Mouse (Mus musculus) forebrain, embryonic 10.5 days (tissue): ENCODE measurements around the gene Primpol. TPM values are rescaled to one million over a fixed set of nuclear protein-coding genes. Genes with fewer than 3 reads are reported as not detected.
A peak's percentile ranks its signal among the peaks of the same experiment; 100 is the strongest.

Source experiments
- DNase-seq: peaks from one replicate; pipeline ENCODE4 v3.0.0-alpha.2; 2017; ENCODE audit warnings: low spot score; ENCODE audit errors: extremely low spot score
- H3K27ac ChIP-seq: fragments of 300-500 bp; sonication (generic); 2 replicates; pipeline ENCODE4 v1.5.1; 2016; ENCODE audit warnings: mild to moderate bottlenecking
- H3K27me3 ChIP-seq: fragments of 300-500 bp; sonication (generic); 2 replicates; pipeline ENCODE4 v1.6.1; 2016; ENCODE audit warnings: mild to moderate bottlenecking; ENCODE audit not compliant: poor library complexity, severe bottlenecking
- H3K36me3 ChIP-seq: fragments of 300-500 bp; sonication (generic); replicated peaks from 2 replicates; pipeline ENCODE4 v1.6.1; 2016; ENCODE audit warnings: mild to moderate bottlenecking, moderate library complexity
- H3K4me1 ChIP-seq: fragments of 300-500 bp; sonication (generic); 2 replicates; pipeline ENCODE4 v1.6.1; 2016
- H3K4me3 ChIP-seq: fragments of 300-500 bp; sonication (generic); 2 replicates; pipeline ENCODE4 v1.5.1; 2016; ENCODE audit warnings: mild to moderate bottlenecking, moderate library complexity
- H3K9me3 ChIP-seq: fragments of 300-500 bp; sonication (generic); 2 replicates; pipeline ENCODE4 v1.6.1; 2016; ENCODE audit warnings: mild to moderate bottlenecking, moderate library complexity
- WGBS: fragments of 180-500 bp; shearing (Covaris S2); methylation state at CpG from one replicate; pipeline ENCODE4 v1.1.7; 2016; 5-methylcytosine and 5-hydroxymethylcytosine counted together
- polyA plus RNA-seq: library from polyadenylated mRNA; unstranded; fragments of >200 nt; fragmentation: Nextera tagmentation; extraction: Ambion mirVana; gene quantifications from 2 replicates; pipeline ENCODE4 v1.2.1, GENCODE M21; 2016

Gene Primpol
- polyA plus RNA-seq, 1 experiment from 2014 or later = 9.9 TPM

GRCm38 (mm10) chr8:46570673-46571072, 46.3 kb downstream of the Primpol start:
- Histone ChIP-seq H3K27ac (no peak overlapping the region), H3K9me3 (no peaks in the 10 kb centered on the region), H3K36me3 (peaks cover 68% of the 10 kb centered on the region), H3K4me1 (no peaks in the 10 kb centered on the region), H3K27me3 (no peaks in the 10 kb centered on the region), H3K4me3 (no peak overlapping the region)
- WGBS = 92% methylated on average over 9 of the region's 14 CpGs
- DNase-seq = no peak

GRCm38 (mm10) chr8:46569659-46570441, 47.2 kb downstream of the Primpol start:
- H3K4me1 ChIP-seq = no peaks in the 10 kb centered on the region
- DNase-seq = no peak
- H3K9me3 ChIP-seq = no peaks in the 10 kb centered on the region
- H3K27me3 ChIP-seq = no peaks in the 10 kb centered on the region
- no peak overlapping the region for H3K27ac ChIP-seq
- WGBS = 95% methylated on average over 19 of the region's 19 CpGs
- H3K36me3 ChIP-seq = peaks cover 70% of the 10 kb centered on the region
- no peak overlapping the region for H3K4me3 ChIP-seq

GRCm38 (mm10) chr8:46568942-46569341, 48.1 kb downstream of the Primpol start:
- peaks cover 61% of the 10 kb centered on the region for H3K36me3 ChIP-seq
- WGBS = 86% methylated on average over 2 of the region's 2 CpGs

GRCm38 (mm10) chr8:46567946-46568345, 49.1 kb downstream of the Primpol start:
- no peak overlapping the region for H3K27ac ChIP-seq
- DNase-seq = no peak
- no peaks in the 10 kb centered on the region for H3K27me3 ChIP-seq
- no peaks in the 10 kb centered on the region for H3K4me1 ChIP-seq
- H3K4me3 ChIP-seq = no peak overlapping the region
- WGBS = 91% methylated on average over 8 of the region's 8 CpGs
- H3K9me3 ChIP-seq = no peaks in the 10 kb centered on the region
- H3K36me3 ChIP-seq = peaks cover 61% of the 10 kb centered on the region

More at GRCm38 (mm10) chr8:46568942-46569341, 48.1 kb downstream of the Primpol start:
- no peak for DNase-seq
- Histone ChIP-seq H3K9me3 (no peaks in the 10 kb centered on the region), H3K4me1 (no peaks in the 10 kb centered on the region), H3K4me3 (no peak overlapping the region), H3K27ac (no peak overlapping the region), H3K27me3 (no peaks in the 10 kb centered on the region)

- H3K4me1 ChIP-seq = no peaks in the 10 kb centered on the region
- H3K27ac ChIP-seq = no peak overlapping the region
- H3K36me3 ChIP-seq = peaks cover 62% of the 10 kb centered on the region
- no peak for DNase-seq
- no peaks in the 10 kb centered on the region for H3K9me3 ChIP-seq
- 90% methylated on average over 7 of the region's 7 CpGs for WGBS
- no peaks in the 10 kb centered on the region for H3K27me3 ChIP-seq
- H3K4me3 ChIP-seq = no peak overlapping the region
These were observed 50.0 kb downstream of the Primpol start for GRCm38 (mm10) chr8:46566914-46567529.

- no peaks in the 10 kb centered on the region for H3K27me3 ChIP-seq
- no peaks in the 10 kb centered on the region for H3K4me1 ChIP-seq
- H3K36me3 ChIP-seq = peaks cover 81% of the 10 kb centered on the region
- no peak overlapping the region for H3K27ac ChIP-seq
- no peak overlapping the region for H3K4me3 ChIP-seq
- WGBS = 95% methylated on average over 16 of the region's 16 CpGs
- no peak for DNase-seq
- no peaks in the 10 kb centered on the region for H3K9me3 ChIP-seq
These were observed 54.7 kb downstream of the Primpol start for GRCm38 (mm10) chr8:46562333-46562732.

GRCm38 (mm10) chr8:46559428-46559827, 57.6 kb downstream of the Primpol start:
- no peaks in the 10 kb centered on the region for H3K27me3 ChIP-seq
- H3K9me3 ChIP-seq = no peaks in the 10 kb centered on the region
- H3K4me3 ChIP-seq = no peak overlapping the region
- WGBS = 79% methylated on average over 6 of the region's 6 CpGs
- no peaks in the 10 kb centered on the region for H3K4me1 ChIP-seq
- no peak overlapping the region for H3K27ac ChIP-seq
- H3K36me3 ChIP-seq = peaks cover 90% of the 10 kb centered on the region
- DNase-seq = no peak

- H3K9me3 ChIP-seq = no peaks in the 10 kb centered on the region
- no peak for DNase-seq
- no peaks in the 10 kb centered on the region for H3K27me3 ChIP-seq
- WGBS = 4% methylated on average over 10 of the region's 10 CpGs
- H3K4me3 ChIP-seq = peak overlapping the region; percentile 85
- peaks cover 20% of the 10 kb centered on the region for H3K4me1 ChIP-seq
- peak overlapping the region; percentile 85 for H3K27ac ChIP-seq
- peaks cover 27% of the 10 kb centered on the region for H3K36me3 ChIP-seq
These were observed 64.6 kb downstream of the Primpol start for GRCm38 (mm10) chr8:46552441-46552765.

- H3K9me3 ChIP-seq = no peaks in the 10 kb centered on the region
- DNase-seq = peak; percentile 99
- peaks cover 21% of the 10 kb centered on the region for H3K36me3 ChIP-seq
- H3K4me1 ChIP-seq = peaks cover 20% of the 10 kb centered on the region
- under 1% methylated on average over 50 of the region's 50 CpGs for WGBS
- peak within 1 kb of the TSS; percentile 85 for H3K27ac ChIP-seq
- H3K4me3 ChIP-seq = peak within 1 kb of the TSS; percentile 85
- no peaks in the 10 kb centered on the region for H3K27me3 ChIP-seq
These were observed 65.2 kb downstream of the Primpol start, which contains the start of gene Cenpu for GRCm38 (mm10) chr8:46551615-46552440. Gene Cenpu, plus strand, starts transcription at chr8:46552028.

- DNase-seq = no peak
- 54% methylated on average over 4 of the region's 4 CpGs for WGBS
- Histone ChIP-seq H3K4me1 (peaks cover 20% of the 10 kb centered on the region), H3K36me3 (peaks cover 13% of the 10 kb centered on the region), H3K27me3 (no peaks in the 10 kb centered on the region), H3K9me3 (no peaks in the 10 kb centered on the region), H3K4me3 (peak overlapping the region; percentile 85), H3K27ac (peak overlapping the region; percentile 81)
These were observed 66.0 kb downstream of the Primpol start for GRCm38 (mm10) chr8:46551029-46551428.

- Histone ChIP-seq H3K36me3 (peaks cover 4% of the 10 kb centered on the region), H3K9me3 (no peaks in the 10 kb centered on the region), H3K27me3 (no peaks in the 10 kb centered on the region), H3K27ac (no peak overlapping the region), H3K4me3 (no peak overlapping the region), H3K4me1 (peaks cover 20% of the 10 kb centered on the region)
- DNase-seq = no peak
- WGBS = 87% methylated on average over 8 of the region's 8 CpGs
These were observed 67.0 kb downstream of the Primpol start for GRCm38 (mm10) chr8:46550058-46550457.

GRCm38 (mm10) chr8:46547245-46547644, 69.8 kb downstream of the Primpol start:
- H3K9me3 ChIP-seq = no peaks in the 10 kb centered on the region
- WGBS = 51% methylated on average over 4 of the region's 4 CpGs
- H3K4me1 ChIP-seq = peaks cover 5% of the 10 kb centered on the region
- H3K27me3 ChIP-seq = no peaks in the 10 kb centered on the region
- DNase-seq = no peak
- no peaks in the 10 kb centered on the region for H3K36me3 ChIP-seq
- no peak overlapping the region for H3K4me3 ChIP-seq
- 0 out of 2 replicates have a peak overlapping the region, but pooled peaks have one; percentile 10 for H3K27ac ChIP-seq
